Mouse (Mus musculus) left cerebral cortex, postnatal 14 days (tissue): ENCODE results near the gene Cep95. TPM values are rescaled to one million over a fixed set of nuclear protein-coding genes. Genes with fewer than 3 reads are reported as not detected.

Source experiments
- DNase-seq, 2 experiments: peaks; one replicate each; pipeline ENCODE4 v3.0.0; 2021 to 2022; ENCODE audit warnings: low spot score in 2 of 2, mixed read lengths in 1 of 2
- intact Hi-C: fragments of 180-260 bp; cut with DNase I; formaldehyde crosslinking; loops from one replicate; pipeline ENCODE4 v1.15.1; 2025
- microRNA-seq, 2 experiments: library from miRNA; unstranded; fragments of <30 nt; microRNA quantifications; one replicate each; pipeline ENCODE4 v1.2.0; 2022
- total RNA-seq, 2 experiments: library from RNA; stranded (reverse); gene quantifications; 2 replicates each; pipeline ENCODE4 v1.2.3; 2021

The Cep95 gene
- total RNA-seq, 2 experiments from 2014 or later: 8.3 to 12.0 TPM

DNA sequence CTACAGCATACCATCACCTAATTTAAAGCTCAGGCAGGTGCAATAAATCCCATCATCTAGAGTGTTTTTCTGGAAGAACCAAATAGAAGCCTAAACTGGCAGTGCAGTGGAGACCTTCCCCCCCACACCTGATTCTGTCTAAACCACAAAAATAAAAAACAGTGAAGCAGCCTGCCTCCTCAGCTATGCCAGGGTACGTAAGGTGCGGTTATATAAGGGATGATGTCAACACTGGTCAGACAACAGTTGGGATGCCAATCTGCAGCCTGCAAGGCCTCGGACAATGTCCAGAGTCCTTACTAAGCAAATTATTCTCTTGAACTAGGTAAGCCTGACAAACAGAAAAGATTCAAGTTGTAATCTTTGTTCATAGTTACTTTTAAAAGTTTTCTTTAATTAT lies 53.0 kb downstream of the Cep95 start:
- intact Hi-C loops: no loop called here
- DNase-seq: no peak

DNA sequence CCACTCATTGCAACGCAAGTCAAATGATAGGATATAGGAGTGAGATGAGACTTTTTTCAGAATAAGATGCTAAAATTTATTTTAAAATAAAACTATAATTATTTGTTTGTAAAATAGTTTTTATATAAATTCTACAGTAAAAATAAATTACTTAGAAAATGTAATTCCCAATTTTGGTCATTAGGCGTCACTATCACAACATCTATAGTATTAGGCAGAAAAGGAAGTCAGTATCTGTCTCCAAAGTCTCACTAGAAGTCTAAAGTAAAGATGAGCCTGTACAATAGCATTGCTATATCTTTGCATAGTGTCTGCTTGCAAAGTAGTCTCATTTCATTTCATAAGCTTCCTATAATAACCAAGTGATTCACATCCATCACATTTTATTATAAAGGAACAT lies 62.4 kb downstream of the Cep95 start:
- intact Hi-C loops: loop anchor here (5.0 kb wide), 1 partner anchor 71 kb away; the partner anchor contains the start of gene Smurf2

More for the DNA sequence above, 62.4 kb downstream of the Cep95 start:
- DNase-seq: peak in 1 of 2 experiments; percentile 11

Small RNA genes lying within 50 kb of the gene (microRNA-seq; reads per million reads assigned to microRNA genes)
- 0 reads per million in 2 experiments for gene Gm25994
- gene Mir3064: 24.0 to 28.3 reads per million in 2 experiments

Other genes starting within 250 kb of the Cep95 start
- 100 to 1,000 TPM in 1 of 2 experiments, 10 to 100 TPM in 1; 98.0 to 102 TPM for gene Tex2, start 175.8 kb upstream of the Cep95 start, total RNA-seq
- gene Pecam1, start 38.6 kb upstream of the Cep95 start, total RNA-seq: 10 to 100 TPM; 19.2 to 21.7 TPM
- gene Milr1, start 38.0 kb upstream of the Cep95 start, total RNA-seq: under 1 TPM in 1 of 2 experiments, not detected in 1; 0.21 TPM
- 1 to 10 TPM; 3.6 to 4.3 TPM for gene Polg2, start 9.7 kb upstream of the Cep95 start, total RNA-seq
- 100 to 1,000 TPM; 574 to 616 TPM for gene Ddx5, start 67 bp upstream of the Cep95 start, total RNA-seq
- gene Smurf2, start 131.5 kb downstream of the Cep95 start, total RNA-seq: 10 to 100 TPM; 24.6 to 28.1 TPM
- 10 to 100 TPM; 29.9 to 37.7 TPM for gene Kpna2, start 210.3 kb downstream of the Cep95 start, total RNA-seq
- gene 1810010H24Rik, start 236.4 kb downstream of the Cep95 start, total RNA-seq: 1 to 10 TPM; 2.7 to 3.8 TPM